Mouse (Mus musculus): ENCODE measurements at regions not wholly inside any gene's neighbourhood (a gene's known extent, or its start where the extent isn't known, plus 50 kb on each side); places are given as distances from the start of the nearest gene placed in this dataset.

DNA sequence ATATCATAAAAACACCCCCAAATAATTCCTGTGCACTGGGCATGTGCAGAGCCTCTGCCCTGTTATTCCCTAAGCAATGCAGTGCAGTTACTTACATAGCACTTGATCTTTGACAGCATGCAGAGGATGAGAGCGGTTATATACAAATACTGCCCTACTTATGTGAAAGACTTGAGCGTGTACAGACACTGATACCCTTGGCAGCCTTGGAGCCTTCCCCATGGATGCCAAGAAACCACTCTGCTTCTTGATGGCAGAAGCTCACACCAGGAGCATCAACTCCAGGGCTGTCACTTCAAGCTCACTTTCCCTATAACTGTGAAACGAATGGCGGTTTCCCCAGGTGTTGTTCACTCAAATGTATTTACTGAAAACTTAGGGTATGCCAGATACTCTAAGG, 194.4 kb upstream of the Dapk1 start:
- TF ChIP-seq CTCF (IDR thresholded peaks at IDR 0.05; ENCODE audit: low read depth): no peak
- H3K9me3 ChIP-seq (ENCODE audit: control insufficient read depth): no peaks in the 10 kb centered on the region
- H3K4me1 ChIP-seq (replicated peaks; ENCODE audit: control insufficient read depth, insufficient read depth, low read length): no peaks in the 10 kb centered on the region; the same call in 1 of the 2 replicates
- no peak overlapping the region for H3K4me3 ChIP-seq (ENCODE audit: low read depth, low read length)
- no peak overlapping the region for H3K9ac ChIP-seq (ENCODE audit: low read depth, low read length)
- H3K36me3 ChIP-seq (ENCODE audit: control insufficient read depth, insufficient read depth): no peaks in the 10 kb centered on the region
- no peaks in the 10 kb centered on the region for H3K27me3 ChIP-seq (replicated peaks; ENCODE audit: control insufficient read depth, insufficient read depth, low read length)
- H3K27ac ChIP-seq (ENCODE audit: low read depth, low read length): no peak overlapping the region
- no peak overlapping the region for H3K4me2 ChIP-seq (replicated peaks; ENCODE audit: low read depth)
- 78% methylated on average over 4 of the region's 4 CpGs for WGBS
- ATAC-seq: no peak

DNA sequence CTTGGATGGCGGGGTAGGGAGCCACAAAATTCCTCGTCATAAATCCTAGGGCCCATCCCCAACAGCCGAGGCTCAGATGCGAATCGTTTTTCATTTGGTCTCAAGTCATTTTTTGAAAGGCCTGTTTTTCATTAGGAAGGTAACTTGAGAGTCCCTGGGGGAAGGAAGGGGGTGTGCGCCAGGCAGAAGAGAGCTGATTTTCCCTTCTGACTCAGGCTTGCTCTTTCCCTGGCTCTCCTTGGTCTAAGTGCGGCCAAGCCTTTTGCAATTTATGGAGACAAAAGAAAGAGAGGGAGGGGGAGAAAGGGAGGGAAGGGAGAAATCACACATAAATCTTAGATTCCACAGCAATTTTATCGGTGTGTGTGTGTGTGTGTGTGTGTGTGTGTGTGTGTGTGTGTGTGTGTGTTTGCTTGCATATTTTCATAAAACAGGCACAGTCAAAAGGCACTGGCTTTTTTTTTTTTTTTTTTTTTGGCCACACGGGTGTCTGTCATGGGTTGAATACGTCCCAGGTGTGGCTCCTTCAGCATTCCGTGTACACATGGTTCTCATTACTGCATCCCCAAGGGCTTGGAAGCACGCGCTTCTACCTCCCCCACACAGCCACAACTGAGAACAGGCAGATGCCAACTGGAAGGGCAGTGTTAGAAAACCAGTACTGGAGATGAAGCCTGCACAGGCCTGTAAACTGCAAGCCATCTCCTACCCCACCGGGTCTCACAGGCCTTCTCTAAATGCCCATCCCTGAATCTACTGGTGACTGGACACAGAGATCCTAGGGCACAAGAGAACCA, 191.8 kb upstream of the Dapk1 start:
- Histone ChIP-seq H3K27ac (ENCODE audit: low read depth, low read length) (no peak overlapping the region), H3K36me3 (ENCODE audit: control insufficient read depth, insufficient read depth) (no peaks in the 10 kb centered on the region), H3K4me3 (ENCODE audit: low read depth, low read length) (no peak overlapping the region), H3K9ac (ENCODE audit: low read depth, low read length) (no peak overlapping the region), H3K27me3 (replicated peaks; ENCODE audit: control insufficient read depth, insufficient read depth, low read length) (no peaks in the 10 kb centered on the region), H3K4me2 (replicated peaks; ENCODE audit: low read depth) (no peak overlapping the region), H3K4me1 (replicated peaks; ENCODE audit: control insufficient read depth, insufficient read depth, low read length) (no peaks in the 10 kb centered on the region; the same call in 1 of the 2 replicates), H3K9me3 (ENCODE audit: control insufficient read depth) (no peaks in the 10 kb centered on the region)
- 80% methylated on average over 14 of the region's 14 CpGs for WGBS
- ATAC-seq: no peak
- no peak for TF ChIP-seq CTCF (IDR thresholded peaks at IDR 0.05; ENCODE audit: low read depth)

DNA sequence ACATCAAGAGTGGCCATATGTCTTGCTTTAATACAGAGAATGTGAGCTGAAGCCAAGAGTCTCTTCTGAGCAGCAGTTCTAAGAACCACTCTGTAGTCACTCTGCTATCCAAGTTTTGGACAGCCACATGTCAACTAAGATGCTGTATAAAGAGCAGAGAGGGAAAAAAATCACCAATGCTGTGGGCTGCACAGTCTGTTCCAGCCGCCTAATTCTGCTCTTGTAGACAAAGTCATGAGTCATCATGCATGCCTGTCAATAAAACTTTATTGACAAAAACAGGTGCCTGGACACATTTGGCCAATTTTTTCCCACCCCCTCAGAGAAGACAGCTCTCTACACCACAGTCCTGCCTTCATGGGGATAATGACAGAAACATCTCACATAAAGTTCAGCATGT, 185.7 kb upstream of the Dapk1 start:
- Histone ChIP-seq H3K4me2 (replicated peaks; ENCODE audit: low read depth) (no peak overlapping the region), H3K9me3 (ENCODE audit: control insufficient read depth) (no peaks in the 10 kb centered on the region), H3K27me3 (replicated peaks; ENCODE audit: control insufficient read depth, insufficient read depth, low read length) (no peaks in the 10 kb centered on the region), H3K4me1 (replicated peaks; ENCODE audit: control insufficient read depth, insufficient read depth, low read length) (no peaks in the 10 kb centered on the region; the same call in 1 of the 2 replicates), H3K9ac (ENCODE audit: low read depth, low read length) (no peak overlapping the region), H3K36me3 (ENCODE audit: control insufficient read depth, insufficient read depth) (no peaks in the 10 kb centered on the region), H3K27ac (ENCODE audit: low read depth, low read length) (no peak overlapping the region), H3K4me3 (ENCODE audit: low read depth, low read length) (no peak overlapping the region)
- ATAC-seq: no peak
- 59% methylated on average over 1 of the region's 1 CpGs for WGBS
- TF ChIP-seq CTCF (IDR thresholded peaks at IDR 0.05; ENCODE audit: low read depth): no peak

DNA sequence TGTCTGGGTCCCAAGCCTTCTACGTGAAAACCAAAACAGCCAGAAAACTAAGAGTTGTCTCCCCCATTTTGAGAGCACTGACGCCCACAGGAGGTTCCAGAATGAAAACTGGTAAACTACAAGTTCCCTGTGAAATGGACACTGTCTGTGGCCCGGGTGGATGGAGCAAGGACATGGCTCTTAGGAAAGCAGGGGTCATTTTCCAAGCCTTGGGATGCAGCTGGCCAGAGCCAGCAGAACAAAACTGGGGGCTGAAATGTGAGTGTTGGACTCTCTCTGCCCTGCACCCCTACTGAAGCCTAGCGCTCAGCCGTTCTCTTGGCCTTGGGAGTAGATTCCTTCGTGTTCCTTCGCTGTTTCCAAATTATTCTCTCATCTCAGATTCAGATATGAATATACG, 184.7 kb upstream of the Dapk1 start:
- WGBS: 83% methylated on average over 8 of the region's 8 CpGs
- ATAC-seq: no peak
- Histone ChIP-seq H3K27ac (ENCODE audit: low read depth, low read length) (no peak overlapping the region), H3K36me3 (ENCODE audit: control insufficient read depth, insufficient read depth) (no peaks in the 10 kb centered on the region), H3K4me1 (replicated peaks; ENCODE audit: control insufficient read depth, insufficient read depth, low read length) (no peaks in the 10 kb centered on the region), H3K9me3 (ENCODE audit: control insufficient read depth) (no peaks in the 10 kb centered on the region), H3K4me3 (ENCODE audit: low read depth, low read length) (no peak overlapping the region), H3K4me2 (replicated peaks; ENCODE audit: low read depth) (no peak overlapping the region), H3K27me3 (replicated peaks; ENCODE audit: control insufficient read depth, insufficient read depth, low read length) (no peaks in the 10 kb centered on the region), H3K9ac (ENCODE audit: low read depth, low read length) (no peak overlapping the region)
- TF ChIP-seq CTCF (IDR thresholded peaks at IDR 0.05; ENCODE audit: low read depth): no peak

DNA sequence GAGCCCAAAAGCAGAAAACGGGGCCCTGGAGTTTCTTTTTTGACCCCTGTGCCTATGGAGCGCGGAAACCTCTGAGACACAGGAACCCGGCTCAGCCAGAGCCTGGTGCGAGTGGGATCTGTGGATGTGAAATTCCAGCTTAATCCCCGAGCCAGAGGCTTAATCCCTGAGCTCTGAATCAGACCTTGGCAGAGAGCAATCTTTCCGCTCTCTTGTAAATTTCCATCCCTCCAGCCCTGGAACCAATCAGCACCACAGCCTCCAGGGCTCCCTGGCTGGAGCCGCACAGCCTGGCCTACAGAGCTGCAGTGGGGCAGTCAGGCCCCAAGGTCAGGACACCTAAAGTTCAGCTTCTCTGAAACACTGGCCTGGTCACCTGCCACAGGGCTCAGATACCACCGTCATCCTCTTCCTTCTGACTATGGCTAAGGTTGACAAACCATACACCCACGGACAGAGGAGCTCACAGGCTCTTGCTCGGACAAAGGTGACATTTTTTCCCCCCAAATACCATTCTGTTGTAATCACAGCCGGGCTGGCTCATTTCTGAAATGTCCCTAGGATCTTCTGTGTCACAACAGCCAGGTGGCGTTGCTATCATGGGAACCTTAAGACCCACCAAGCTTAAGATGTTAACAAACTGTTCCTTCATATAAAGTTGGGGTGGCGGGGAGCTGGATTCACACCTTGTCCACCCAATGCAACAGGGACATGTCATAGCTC, 184.2 kb upstream of the Dapk1 start:
- Histone ChIP-seq H3K27me3 (replicated peaks; ENCODE audit: control insufficient read depth, insufficient read depth, low read length) (no peaks in the 10 kb centered on the region), H3K4me2 (replicated peaks; ENCODE audit: low read depth) (no peak overlapping the region), H3K4me1 (replicated peaks; ENCODE audit: control insufficient read depth, insufficient read depth, low read length) (no peaks in the 10 kb centered on the region), H3K9me3 (ENCODE audit: control insufficient read depth) (no peaks in the 10 kb centered on the region), H3K36me3 (ENCODE audit: control insufficient read depth, insufficient read depth) (no peaks in the 10 kb centered on the region), H3K9ac (ENCODE audit: low read depth, low read length) (no peak overlapping the region), H3K4me3 (ENCODE audit: low read depth, low read length) (no peak overlapping the region), H3K27ac (ENCODE audit: low read depth, low read length) (no peak overlapping the region)
- no peak for TF ChIP-seq CTCF (IDR thresholded peaks at IDR 0.05; ENCODE audit: low read depth)
- 79% methylated on average over 14 of the region's 14 CpGs for WGBS
- no peak for ATAC-seq

DNA sequence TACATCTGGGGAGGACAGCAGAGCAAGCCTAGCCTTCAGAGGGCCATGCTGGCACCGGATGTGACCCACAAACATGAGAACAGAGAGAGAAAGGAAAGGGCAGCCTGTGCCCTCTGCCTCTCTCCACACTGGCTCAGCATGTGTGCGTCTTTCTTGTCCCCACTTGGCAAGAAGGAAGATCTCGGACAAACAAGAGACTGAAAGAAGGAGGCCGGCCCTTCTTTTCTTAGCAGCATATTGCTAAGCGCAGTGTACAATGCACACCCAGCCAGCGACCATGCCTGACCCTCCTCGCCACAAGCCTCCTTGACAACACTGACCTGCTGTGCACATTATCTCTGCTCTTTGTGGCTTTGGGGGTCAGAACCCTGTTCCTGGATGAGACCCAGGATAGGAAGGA, 181.4 kb upstream of the Dapk1 start:
- H3K4me2 ChIP-seq (replicated peaks; ENCODE audit: low read depth): no peak overlapping the region
- 72% methylated on average over 7 of the region's 7 CpGs for WGBS
- no peak for ATAC-seq
- TF ChIP-seq CTCF (IDR thresholded peaks at IDR 0.05; ENCODE audit: low read depth): no peak
- no peak overlapping the region for H3K27ac ChIP-seq (ENCODE audit: low read depth, low read length)
- H3K4me1 ChIP-seq (replicated peaks; ENCODE audit: control insufficient read depth, insufficient read depth, low read length): no peaks in the 10 kb centered on the region
- no peak overlapping the region for H3K4me3 ChIP-seq (ENCODE audit: low read depth, low read length)
- H3K36me3 ChIP-seq (ENCODE audit: control insufficient read depth, insufficient read depth): no peaks in the 10 kb centered on the region
- no peak overlapping the region for H3K9ac ChIP-seq (ENCODE audit: low read depth, low read length)
- no peaks in the 10 kb centered on the region for H3K27me3 ChIP-seq (replicated peaks; ENCODE audit: control insufficient read depth, insufficient read depth, low read length)
- no peaks in the 10 kb centered on the region for H3K9me3 ChIP-seq (ENCODE audit: control insufficient read depth)
